Mouse (Mus musculus) gastrocnemius, adult 2 months (tissue): ENCODE measurements around the gene Ank3. TPM values are rescaled to one million over a fixed set of nuclear protein-coding genes. Genes with fewer than 3 reads are reported as not detected.

Source experiments
- DNase-seq: peaks from one replicate; pipeline ENCODE4 v3.0.0; 2022
- H3K27ac ChIP-seq: fragments of 200-600 bp; 2 replicates; pipeline ENCODE4 v1.8.1; 2022; ENCODE audit warnings: mild to moderate bottlenecking
- H3K4me3 ChIP-seq: fragments of 200-600 bp; 2 replicates; pipeline ENCODE4 v1.8.1; 2022; ENCODE audit warnings: mild to moderate bottlenecking, moderate library complexity
- CTCF ChIP-seq: fragments of 200-600 bp; IDR thresholded peaks from 2 replicates; pipeline ENCODE4 v1.8.1; 2022; ENCODE audit warnings: antibody characterized with exemption, mild to moderate bottlenecking, moderate library complexity
- intact Hi-C: fragments of 180-260 bp; cut with DNase I; formaldehyde crosslinking; loops from one replicate; pipeline ENCODE4 v1.15.1; 2025
- total RNA-seq, 2 experiments: library from RNA; stranded (reverse); gene quantifications; 2 replicates each; pipeline ENCODE4 v1.2.3; 2021

The Ank3 gene
- total RNA-seq, 2 experiments from 2014 or later: 97.9 to 110 TPM

- TF ChIP-seq CTCF: no peak
- H3K4me3 ChIP-seq: no peak overlapping the region
- no peak for DNase-seq
- intact Hi-C loops: no loop called here
- H3K27ac ChIP-seq: no peak overlapping the region
Measured at GRCm38 (mm10) chr10:69604609-69605008, 206.0 kb downstream of the Ank3 start.

- no peak for DNase-seq
- no peak overlapping the region for H3K4me3 ChIP-seq
- H3K27ac ChIP-seq: no peak overlapping the region
- no peak for TF ChIP-seq CTCF
- intact Hi-C loops: no loop called here
Measured at GRCm38 (mm10) chr10:69605211-69605610, 206.6 kb downstream of the Ank3 start.

DNA sequence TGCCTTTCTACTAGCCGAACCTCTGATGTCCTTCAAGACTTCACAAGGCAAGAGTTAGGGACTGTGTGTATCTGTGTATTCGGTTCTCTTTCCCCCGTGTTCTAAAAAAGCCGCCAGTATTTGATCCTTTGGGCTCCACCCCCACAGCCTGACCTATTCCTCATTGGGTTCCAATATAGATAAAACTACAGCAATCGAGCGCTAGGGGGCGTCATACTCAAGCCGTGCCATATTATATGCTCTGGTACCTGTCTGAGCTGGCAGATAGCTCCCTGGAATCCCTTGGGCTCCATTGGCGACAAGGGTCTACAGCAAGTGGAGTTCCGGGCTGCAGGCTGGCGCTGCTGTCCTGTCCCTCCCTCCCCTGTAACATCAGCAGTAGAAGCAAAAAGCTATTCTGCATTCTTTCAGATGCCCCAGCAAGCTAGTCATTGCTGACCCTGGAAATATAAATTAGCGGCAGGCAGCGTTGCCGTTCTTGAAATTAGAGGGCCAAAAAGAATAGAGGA is 209.1 kb downstream of the Ank3 start:
- no peak for DNase-seq
- TF ChIP-seq CTCF: peak; percentile 4; the same call in 1 of the 2 replicates
- Histone ChIP-seq H3K4me3 (no peak overlapping the region), H3K27ac (no peak overlapping the region)
- intact Hi-C loops: no loop called here

DNA sequence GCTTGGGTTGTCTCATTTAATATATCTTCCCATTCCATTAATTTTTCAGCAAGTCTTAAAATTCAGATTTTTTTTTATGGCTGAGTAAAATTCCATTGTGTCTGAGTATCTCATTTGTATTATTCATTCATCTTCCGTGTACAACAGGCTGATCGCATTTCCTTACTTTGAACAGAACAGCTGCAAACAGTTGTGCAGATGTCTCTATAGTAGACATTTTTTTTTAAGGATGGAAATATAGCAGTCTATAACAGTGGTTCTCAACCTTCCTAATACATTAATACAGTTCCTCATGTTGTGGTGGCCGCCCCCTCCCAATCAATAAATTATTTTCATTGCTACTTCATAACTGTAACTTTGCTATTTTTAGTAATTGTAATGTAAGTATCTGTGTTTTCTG is 212.7 kb downstream of the Ank3 start:
- intact Hi-C loops: no loop called here
- Histone ChIP-seq H3K4me3 (no peak overlapping the region), H3K27ac (peak overlapping the region; percentile 9; the same call in 1 of the 2 replicates)
- TF ChIP-seq CTCF: no peak
- no peak for DNase-seq

DNA sequence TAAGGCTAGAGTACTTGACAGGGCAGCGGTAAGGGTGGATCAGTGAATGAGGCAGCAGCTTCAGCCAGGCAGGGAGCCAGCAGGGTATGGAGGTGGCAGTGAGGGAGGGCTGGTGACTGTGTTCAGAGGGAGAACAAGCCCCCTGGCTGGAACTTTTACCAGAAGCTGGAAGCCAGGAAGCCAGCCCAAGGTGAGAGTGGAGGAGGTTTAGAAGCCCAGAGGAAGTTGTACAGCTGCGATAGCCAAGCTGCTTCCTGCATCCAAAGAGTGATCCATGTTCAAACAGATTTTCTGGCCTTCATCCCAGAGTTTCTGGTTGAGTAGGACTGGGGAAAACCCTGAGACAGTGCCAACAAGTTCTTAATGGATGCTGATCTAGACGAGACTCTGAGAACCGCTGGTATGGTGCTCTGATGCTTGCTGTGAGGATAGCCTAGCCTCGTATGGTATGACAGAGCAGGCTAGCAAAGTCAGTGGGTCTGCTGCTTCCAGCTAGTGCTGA is 213.3 kb downstream of the Ank3 start:
- peak; percentile 57 for DNase-seq
- no peak for TF ChIP-seq CTCF
- intact Hi-C loops: no loop called here
- H3K4me3 ChIP-seq: no peak overlapping the region
- H3K27ac ChIP-seq: peak overlapping the region; percentile 9; the same call in 1 of the 2 replicates

DNA sequence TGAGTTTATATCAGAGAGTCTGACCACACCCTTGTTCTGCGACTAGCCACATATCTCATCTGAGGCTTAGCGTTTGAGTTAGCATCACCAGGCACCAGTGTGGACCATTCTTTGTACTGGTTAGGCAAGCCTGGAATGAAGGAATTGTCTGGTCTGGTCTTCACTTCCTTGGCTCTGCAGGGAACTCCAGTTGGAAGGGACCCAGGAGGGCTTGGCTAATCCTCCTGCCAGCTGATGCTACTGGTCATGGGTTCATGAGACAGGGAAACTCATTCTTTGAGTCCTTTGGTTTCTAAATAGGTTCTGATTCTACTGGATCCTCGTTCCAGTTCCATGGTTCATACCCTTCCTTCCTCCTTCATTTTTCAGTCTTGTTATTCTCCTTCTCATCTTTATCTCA is 218.4 kb downstream of the Ank3 start:
- DNase-seq: peak; percentile 62
- peak overlapping the region; percentile 50 for H3K4me3 ChIP-seq

DNA sequence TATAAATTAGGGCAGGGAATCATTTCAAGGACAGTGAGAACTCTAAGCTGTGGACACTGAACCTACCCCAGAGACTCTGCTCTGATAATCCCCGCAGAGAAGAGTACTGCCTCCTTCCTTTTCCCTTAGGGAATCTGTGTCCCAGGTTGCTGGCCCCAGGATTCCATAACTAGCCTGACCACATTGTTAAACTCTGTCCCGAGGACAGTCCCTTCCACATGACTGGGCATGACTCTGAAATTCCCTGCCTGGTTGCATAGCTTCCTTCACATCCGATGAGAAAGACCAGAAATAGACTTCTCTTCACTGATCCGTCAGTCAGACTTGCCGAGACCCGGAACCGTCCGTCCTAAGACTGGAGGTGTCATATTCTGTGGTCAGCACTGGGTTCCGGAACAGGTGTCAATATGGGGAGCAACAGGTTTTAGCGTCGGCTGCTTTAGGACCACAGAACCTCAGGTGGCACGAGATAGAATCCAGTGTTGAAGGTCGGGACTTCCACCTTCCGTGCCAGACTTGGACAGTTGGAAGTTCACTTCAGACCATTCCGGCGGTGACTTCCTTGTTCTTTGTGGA is 219.1 kb downstream of the Ank3 start:
- intact Hi-C loops: no loop called here
- peak; percentile 35 for DNase-seq
- H3K27ac ChIP-seq: peak overlapping the region; percentile 77
- TF ChIP-seq CTCF: no peak
- H3K4me3 ChIP-seq: peak overlapping the region; percentile 50

More for the DNA sequence above, 218.4 kb downstream of the Ank3 start:
- H3K27ac ChIP-seq: peak overlapping the region; percentile 77
- intact Hi-C loops: no loop called here
- TF ChIP-seq CTCF: no peak

- intact Hi-C loops: no loop called here
- Histone ChIP-seq H3K27ac (no peak overlapping the region), H3K4me3 (no peak overlapping the region)
- TF ChIP-seq CTCF: no peak
- DNase-seq: no peak
Measured at GRCm38 (mm10) chr10:69620692-69621382, 222.3 kb downstream of the Ank3 start.

- Histone ChIP-seq H3K4me3 (no peak overlapping the region), H3K27ac (no peak overlapping the region)
- DNase-seq: no peak
- intact Hi-C loops: no loop called here
- TF ChIP-seq CTCF: no peak
Measured at GRCm38 (mm10) chr10:69627767-69628166, 229.2 kb downstream of the Ank3 start.

GRCm38 (mm10) chr10:69628743-69629142 is 230.2 kb downstream of the Ank3 start:
- intact Hi-C loops: no loop called here
- TF ChIP-seq CTCF: no peak
- no peak for DNase-seq
- no peak overlapping the region for H3K27ac ChIP-seq
- H3K4me3 ChIP-seq: no peak overlapping the region

GRCm38 (mm10) chr10:69630802-69631388 is 232.3 kb downstream of the Ank3 start:
- Histone ChIP-seq H3K27ac (no peak overlapping the region; the same call in 1 of the 2 replicates), H3K4me3 (no peak overlapping the region)
- DNase-seq: no peak
- TF ChIP-seq CTCF: no peak
- intact Hi-C loops: no loop called here

- DNase-seq: no peak
- no peak overlapping the region for H3K27ac ChIP-seq
- intact Hi-C loops: no loop called here
- H3K4me3 ChIP-seq: no peak overlapping the region
- TF ChIP-seq CTCF: no peak
Measured at GRCm38 (mm10) chr10:69632885-69633284, 234.3 kb downstream of the Ank3 start.

DNA sequence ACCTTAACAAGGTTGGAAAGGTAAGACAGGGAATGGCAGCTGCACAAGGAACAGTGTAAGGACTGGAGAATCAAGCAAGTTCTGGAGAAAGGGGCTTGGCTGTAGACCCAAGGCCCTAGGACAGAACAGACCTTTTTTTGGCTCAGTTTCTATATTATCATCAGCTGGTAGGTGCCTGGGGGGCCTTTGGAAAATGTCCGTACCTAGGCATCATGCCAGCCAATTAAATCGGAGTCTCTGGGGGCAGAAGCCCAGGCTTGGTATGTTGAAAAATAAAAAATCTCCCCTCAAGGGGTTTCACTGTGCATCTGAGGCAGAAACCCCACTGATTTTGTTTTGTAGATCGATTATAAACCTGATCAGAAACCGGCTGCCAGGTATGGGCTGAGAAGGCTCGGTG is 236.3 kb downstream of the Ank3 start:
- Histone ChIP-seq H3K27ac (no peak overlapping the region), H3K4me3 (no peak overlapping the region)
- DNase-seq: no peak
- intact Hi-C loops: no loop called here
- no peak for TF ChIP-seq CTCF
